In the genomic region with DNA sequence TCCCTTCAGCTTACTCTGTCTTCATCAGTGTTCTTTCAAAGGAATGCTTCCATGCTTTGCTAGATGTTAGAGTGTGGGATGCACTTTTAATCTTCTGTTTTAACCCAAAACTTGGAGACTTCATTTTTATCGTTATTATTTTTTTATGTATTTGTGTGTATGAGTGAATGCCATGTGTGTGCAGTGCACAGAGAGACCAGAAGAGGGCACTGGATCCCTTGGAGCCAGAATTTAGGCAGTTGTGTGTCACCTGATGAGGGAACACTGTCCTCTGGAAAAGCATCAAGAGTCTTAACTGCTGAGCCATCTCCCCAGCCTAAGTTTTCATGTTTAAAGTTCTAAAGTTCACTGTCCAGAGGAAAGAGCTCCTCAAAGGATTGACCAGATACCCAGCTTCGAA, we compare ENCODE assay signal across 12 mouse cellular contexts.
DNase-seq lines count a peak whose midpoint lies in the region; ATAC-seq and TF ChIP-seq lines count a peak whose summit lies in the region.
"Had no signal": no experiment of that assay in that cellular context is flagged by ENCODE, and none has a peak within 500 bp of the region (broad histone marks: within the 10 kb centered on the region; RNA-seq: fewer than 3 reads in every experiment).

No protein-coding gene starts in this region.

- no peak overlapping the region for H3K4me2 ChIP-seq in liver, embryonic 12.5 days
- H3K4me2 ChIP-seq: heart, embryonic 11.5 days; neural tube, embryonic 15.5 days had no signal

- TF ChIP-seq POLR2A in liver, adult 2 months (IDR thresholded peaks at IDR 0.05; ENCODE audit: extremely low read depth, insufficient read depth, low read length): no peak
- no peak for TF ChIP-seq POLR2A in bone marrow, adult 2 months (IDR thresholded peaks at IDR 0.05; ENCODE audit: borderline replicate concordance, control insufficient read depth, low read depth, low read length)

- TF ChIP-seq CTCF in liver, adult 2 months (IDR thresholded peaks at IDR 0.05; ENCODE audit: low read depth, low read length): peak; percentile 17; the same call in 1 of the 2 replicates
- TF ChIP-seq CTCF in bone marrow, adult 2 months (IDR thresholded peaks at IDR 0.05; ENCODE audit: control insufficient read depth, insufficient read depth, low read length): peak; percentile 47

- peaks cover 66% of the 10 kb centered on the region for H3K36me3 ChIP-seq in liver, adult 2 months (ENCODE audit: control insufficient read depth, insufficient read depth, low read length)
- no peaks in the 10 kb centered on the region for H3K36me3 ChIP-seq in liver, embryonic 12.5 days

- H3K27ac ChIP-seq in liver, adult 2 months (replicated peaks; ENCODE audit: insufficient read depth, low read depth, low read length): no peak overlapping the region
- H3K27ac ChIP-seq in liver, embryonic 12.5 days: no peak overlapping the region
- no peak overlapping the region for H3K27ac ChIP-seq in bone marrow, adult 2 months (ENCODE audit: control insufficient read depth, insufficient read depth, low read depth, low read length, poor library complexity)
- H3K27ac ChIP-seq: macrophage; neural tube, embryonic 15.5 days had no signal

- H3K9me3 ChIP-seq in liver, embryonic 12.5 days (replicated peaks): no peaks in the 10 kb centered on the region
- H3K9me3 ChIP-seq: neural tube, embryonic 15.5 days had no signal

- no peaks in the 10 kb centered on the region for H3K79me2 ChIP-seq in liver, adult 2 months (ENCODE audit: control insufficient read depth, insufficient read depth, low read length)

- WGBS in liver, adult 2 months: 96% methylated on average over 2 of the region's 2 CpGs
- WGBS in liver, embryonic 12.5 days (ENCODE audit: insufficient replicate concordance): 78% methylated on average over 2 of the region's 2 CpGs
- WGBS in bone marrow, adult 2 months: 83% methylated on average over 2 of the region's 2 CpGs

- H3K27me3 ChIP-seq in liver, adult 2 months (ENCODE audit: control insufficient read depth, insufficient read depth, low read length): no peaks in the 10 kb centered on the region
- H3K27me3 ChIP-seq in liver, embryonic 12.5 days (replicated peaks): no peaks in the 10 kb centered on the region
- H3K27me3 ChIP-seq: neural tube, embryonic 15.5 days had no signal

- H3K9ac ChIP-seq in liver, adult 2 months (ENCODE audit: low read depth, low read length): no peak overlapping the region
- H3K9ac ChIP-seq in liver, embryonic 12.5 days: no peak overlapping the region
- H3K9ac ChIP-seq: neural tube, embryonic 15.5 days had no signal

- no peak overlapping the region for H3K4me3 ChIP-seq in liver, adult 2 months (ENCODE audit: insufficient read depth, low read depth, low read length)
- H3K4me3 ChIP-seq in liver, embryonic 12.5 days: no peak overlapping the region
- H3K4me3 ChIP-seq in bone marrow, adult 2 months (replicated peaks; ENCODE audit: control insufficient read depth, low read depth, low read length): no peak overlapping the region
- H3K4me3 ChIP-seq: erythroblast, embryonic 14.5 days; neural tube, embryonic 15.5 days had no signal

- H3K4me1 ChIP-seq in liver, adult 2 months (ENCODE audit: control insufficient read depth, insufficient read depth, low read length): no peaks in the 10 kb centered on the region
- H3K4me1 ChIP-seq in liver, embryonic 12.5 days: no peaks in the 10 kb centered on the region
- H3K4me1 ChIP-seq in bone marrow, adult 2 months (ENCODE audit: control insufficient read depth, insufficient read depth, low read length): no peaks in the 10 kb centered on the region
- H3K4me1 ChIP-seq: neural tube, embryonic 15.5 days had no signal

- no peak for ATAC-seq in liver, embryonic 12.5 days

- peak; percentile 34 to 53 for DNase-seq in adrenal gland, adult (ENCODE audit: inconsistent age in 2 of 2, low spot score in 1 of 2)
- no peak for DNase-seq in adrenal gland, postnatal 36 days
- no peak for DNase-seq in liver, adult 2 months (ENCODE audit: extremely low read depth, low read depth, low spot score)
- DNase-seq in naive thymus-derived CD4-positive, alpha-beta T cell, adult 2 months (ENCODE audit: low read depth): peak; percentile 42
- DNase-seq in gastrocnemius, adult 8-10 months (ENCODE audit: low spot score in 2 of 2): no peak
- no peak for DNase-seq in left cerebral cortex, adult 18-20 months (ENCODE audit: low spot score in 2 of 2)

Comparison
In these comparisons a context has a peak if more than half of its experiments do, and no peak if none do; other contexts are left out.
1. DNase-seq: peak in adrenal gland, adult (2 of 2) and naive thymus-derived CD4-positive, alpha-beta T cell, adult 2 months (single experiment); none in adrenal gland, postnatal 36 days (0 of 2), liver, adult 2 months (single experiment), gastrocnemius, adult 8-10 months (0 of 2) and left cerebral cortex, adult 18-20 months (0 of 2).